Mouse (Mus musculus): ENCODE results near the gene Krtcap3. TPM values are rescaled to one million over a fixed set of nuclear protein-coding genes. Genes with fewer than 3 reads are reported as not detected.

The Krtcap3 gene
- polyA plus RNA-seq, 1 experiment from 2014 or later = 3.2 TPM

- no peaks in the 10 kb centered on the region for H3K9me3 ChIP-seq (ENCODE audit: control insufficient read depth, low read length)
- ATAC-seq = peak; percentile 21; the same call in 1 of the 2 replicates
- no peak overlapping the region for H3K9ac ChIP-seq (ENCODE audit: low read depth, low read length)
- 55% methylated on average over 4 of the region's 4 CpGs for WGBS
- no peak overlapping the region for H3K27ac ChIP-seq (ENCODE audit: low read depth, low read length)
- H3K4me3 ChIP-seq (ENCODE audit: low read length) = no peak overlapping the region
- H3K4me2 ChIP-seq (ENCODE audit: low read length) = no peak overlapping the region
- no peaks in the 10 kb centered on the region for H3K27me3 ChIP-seq (replicated peaks; ENCODE audit: control insufficient read depth, insufficient read depth, low read length)
- no peaks in the 10 kb centered on the region; the same call in 1 of the 2 replicates for H3K4me1 ChIP-seq (ENCODE audit: control insufficient read depth, insufficient read depth, low read depth, low read length)
- H3K36me3 ChIP-seq (ENCODE audit: control insufficient read depth, insufficient read depth, low read length) = peaks cover 41% of the 10 kb centered on the region
These were observed 775 bp upstream of the Krtcap3 start for GRCm38 (mm10) chr5:31250716-31251115.

DNA sequence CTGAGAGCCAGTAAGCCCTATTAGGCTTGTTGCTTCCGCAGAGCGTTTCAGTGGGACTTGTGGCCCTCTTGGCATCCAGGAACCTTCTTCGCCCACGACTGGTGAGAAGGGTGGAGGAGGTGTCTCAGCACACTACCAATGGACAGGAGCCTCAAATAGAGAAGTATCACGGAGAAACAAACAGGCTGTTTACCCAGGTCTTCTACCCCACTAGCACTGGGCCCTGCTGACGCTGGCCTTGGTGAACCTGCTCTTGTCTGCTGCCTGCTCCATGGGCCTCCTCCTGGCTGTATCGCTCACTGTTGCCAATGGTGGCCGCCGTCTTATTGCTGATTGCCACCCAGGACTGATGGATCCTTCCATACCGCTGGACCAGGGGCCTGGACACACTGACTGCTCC is 660 bp downstream of the Krtcap3 start:
- no peak overlapping the region; the same call in 1 of the 2 replicates for H3K4me2 ChIP-seq (ENCODE audit: low read length)
- no peak overlapping the region for H3K27ac ChIP-seq (ENCODE audit: low read depth, low read length)
- peaks cover 36% of the 10 kb centered on the region for H3K36me3 ChIP-seq (ENCODE audit: control insufficient read depth, insufficient read depth, low read length)
- no peaks in the 10 kb centered on the region for H3K27me3 ChIP-seq (replicated peaks; ENCODE audit: control insufficient read depth, insufficient read depth, low read length)
- H3K4me1 ChIP-seq (ENCODE audit: control insufficient read depth, insufficient read depth, low read depth, low read length) = no peaks in the 10 kb centered on the region; the same call in 1 of the 2 replicates
- ATAC-seq = 0 out of 2 replicates have a peak, but pooled peaks have one; percentile 5
- H3K9ac ChIP-seq (ENCODE audit: low read depth, low read length) = no peak overlapping the region
- H3K9me3 ChIP-seq (ENCODE audit: control insufficient read depth, low read length) = no peaks in the 10 kb centered on the region
- 61% methylated on average over 10 of the region's 10 CpGs for whole genome bisulfite sequencing
- no peak overlapping the region for H3K4me3 ChIP-seq (ENCODE audit: low read length)

DNA sequence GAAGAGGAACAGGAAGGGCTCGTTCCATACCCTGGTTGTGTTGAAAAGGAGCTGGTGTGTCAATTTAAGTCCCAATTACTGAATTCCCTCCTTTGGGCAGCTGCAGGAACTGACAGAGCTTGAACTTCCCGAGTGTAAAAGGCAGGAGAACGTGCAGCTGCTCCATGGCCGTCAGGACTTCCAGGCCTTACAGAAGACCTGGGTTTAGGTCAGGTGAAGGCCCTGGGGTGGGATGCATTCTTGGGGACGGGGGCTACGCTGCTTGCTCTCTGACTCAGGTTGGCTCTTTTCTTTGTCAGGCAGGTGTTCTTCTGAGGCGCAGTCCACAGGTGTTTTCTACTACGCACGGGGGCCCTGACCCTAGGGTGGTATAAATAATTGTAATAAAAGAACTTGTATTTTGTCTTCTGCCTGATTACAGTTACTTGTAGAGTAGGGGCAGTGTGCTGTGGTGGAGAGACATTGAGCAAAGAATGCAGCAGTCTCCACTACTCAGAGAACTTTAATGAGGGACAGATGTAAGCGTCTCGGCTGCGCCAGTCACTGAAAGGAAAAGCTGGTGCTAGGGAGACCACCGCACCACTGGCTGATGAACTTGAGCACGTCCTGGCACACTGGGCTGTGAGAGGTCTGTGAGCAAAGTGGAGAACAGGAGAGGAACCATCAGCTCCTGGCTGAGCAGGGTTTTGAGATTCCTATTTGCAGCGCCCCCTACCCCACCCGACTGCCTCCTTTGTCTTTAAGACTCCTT is 1.5 kb downstream of the Krtcap3 start:
- Histone ChIP-seq H3K9me3 (ENCODE audit: control insufficient read depth, low read length) (no peaks in the 10 kb centered on the region), H3K4me1 (ENCODE audit: control insufficient read depth, insufficient read depth, low read depth, low read length) (no peaks in the 10 kb centered on the region; the same call in 1 of the 2 replicates), H3K27me3 (replicated peaks; ENCODE audit: control insufficient read depth, insufficient read depth, low read length) (no peaks in the 10 kb centered on the region), H3K4me2 (ENCODE audit: low read length) (no peak overlapping the region), H3K36me3 (ENCODE audit: control insufficient read depth, insufficient read depth, low read length) (peaks cover 32% of the 10 kb centered on the region), H3K4me3 (ENCODE audit: low read length) (no peak overlapping the region), H3K27ac (ENCODE audit: low read depth, low read length) (no peak overlapping the region), H3K9ac (ENCODE audit: low read depth, low read length) (no peak overlapping the region)
- no peak for ATAC-seq
- 81% methylated on average over 16 of the region's 16 CpGs for WGBS

- Histone ChIP-seq H3K27ac (ENCODE audit: low read depth, low read length) (no peak overlapping the region), H3K27me3 (replicated peaks; ENCODE audit: control insufficient read depth, insufficient read depth, low read length) (no peaks in the 10 kb centered on the region), H3K9me3 (ENCODE audit: control insufficient read depth, low read length) (no peaks in the 10 kb centered on the region), H3K4me3 (ENCODE audit: low read length) (no peak overlapping the region), H3K4me1 (ENCODE audit: control insufficient read depth, insufficient read depth, low read depth, low read length) (no peaks in the 10 kb centered on the region; the same call in 1 of the 2 replicates), H3K9ac (ENCODE audit: low read depth, low read length) (no peak overlapping the region), H3K4me2 (ENCODE audit: low read length) (no peak overlapping the region), H3K36me3 (ENCODE audit: control insufficient read depth, insufficient read depth, low read length) (peaks cover 25% of the 10 kb centered on the region)
- WGBS = 95% methylated on average over 8 of the region's 8 CpGs
- ATAC-seq = no peak
These were observed 2.3 kb downstream of the Krtcap3 start for GRCm38 (mm10) chr5:31253806-31254205.

DNA sequence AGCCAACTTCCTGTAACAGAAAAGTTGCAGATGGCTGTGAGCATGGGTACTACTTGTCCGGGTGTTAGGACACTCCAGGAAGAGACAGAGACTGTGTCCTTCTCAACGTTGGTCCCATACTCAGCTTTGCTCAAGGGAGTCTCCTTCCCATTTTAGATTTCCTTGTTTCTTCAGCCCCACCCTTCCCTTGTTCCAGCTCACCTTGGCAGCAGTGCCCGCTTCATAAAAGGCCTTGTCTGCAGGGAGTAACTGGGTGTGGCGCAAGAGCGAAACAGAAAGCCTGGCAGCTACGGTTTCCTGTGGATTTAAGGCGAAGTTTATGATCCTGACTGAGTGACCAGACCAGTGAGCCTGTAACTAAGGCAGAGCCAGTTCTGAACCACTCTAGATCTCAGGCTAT is 3.0 kb downstream of the Krtcap3 start:
- no peaks in the 10 kb centered on the region for H3K9me3 ChIP-seq (ENCODE audit: control insufficient read depth, low read length)
- 83% methylated on average over 7 of the region's 7 CpGs for WGBS
- peaks cover 23% of the 10 kb centered on the region for H3K36me3 ChIP-seq (ENCODE audit: control insufficient read depth, insufficient read depth, low read length)
- H3K4me2 ChIP-seq (ENCODE audit: low read length) = no peak overlapping the region
- no peaks in the 10 kb centered on the region; the same call in 1 of the 2 replicates for H3K4me1 ChIP-seq (ENCODE audit: control insufficient read depth, insufficient read depth, low read depth, low read length)
- H3K9ac ChIP-seq (ENCODE audit: low read depth, low read length) = no peak overlapping the region
- no peaks in the 10 kb centered on the region for H3K27me3 ChIP-seq (replicated peaks; ENCODE audit: control insufficient read depth, insufficient read depth, low read length)
- no peak overlapping the region for H3K4me3 ChIP-seq (ENCODE audit: low read length)
- no peak for ATAC-seq
- no peak overlapping the region for H3K27ac ChIP-seq (ENCODE audit: low read depth, low read length)

- H3K4me1 ChIP-seq (ENCODE audit: control insufficient read depth, insufficient read depth, low read depth, low read length) = no peaks in the 10 kb centered on the region; the same call in 1 of the 2 replicates
- H3K27me3 ChIP-seq (replicated peaks; ENCODE audit: control insufficient read depth, insufficient read depth, low read length) = no peaks in the 10 kb centered on the region
- H3K4me2 ChIP-seq (ENCODE audit: low read length) = no peak overlapping the region
- no peak for ATAC-seq
- H3K36me3 ChIP-seq (ENCODE audit: control insufficient read depth, insufficient read depth, low read length) = peaks cover 23% of the 10 kb centered on the region
- H3K27ac ChIP-seq (ENCODE audit: low read depth, low read length) = no peak overlapping the region
- WGBS = 88% methylated on average over 8 of the region's 8 CpGs
- H3K9ac ChIP-seq (ENCODE audit: low read depth, low read length) = no peak overlapping the region
- H3K9me3 ChIP-seq (ENCODE audit: control insufficient read depth, low read length) = no peaks in the 10 kb centered on the region
- no peak overlapping the region for H3K4me3 ChIP-seq (ENCODE audit: low read length)
These were observed 3.4 kb downstream of the Krtcap3 start for GRCm38 (mm10) chr5:31254901-31255300.

DNA sequence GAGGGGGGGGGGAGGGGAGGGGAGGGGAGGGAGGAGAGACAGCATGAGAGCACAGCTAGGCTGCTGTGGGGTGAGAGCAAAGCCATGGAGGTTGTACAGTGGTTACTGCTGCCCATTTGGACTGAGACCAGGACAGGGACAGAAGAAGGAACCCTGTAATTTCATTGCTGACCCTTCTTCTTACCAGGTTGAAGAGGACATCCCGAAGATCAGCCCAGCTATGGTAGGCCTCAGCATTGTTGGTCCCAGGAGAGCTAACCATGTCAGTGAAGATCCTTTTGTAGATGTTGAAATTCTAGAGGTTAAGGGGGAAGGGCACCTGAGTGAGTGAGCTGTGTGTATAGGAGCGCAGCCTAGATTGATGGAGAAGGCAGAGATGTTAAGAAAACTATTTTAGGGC is 3.9 kb downstream of the Krtcap3 start:
- Histone ChIP-seq H3K9me3 (ENCODE audit: control insufficient read depth, low read length) (no peaks in the 10 kb centered on the region), H3K36me3 (ENCODE audit: control insufficient read depth, insufficient read depth, low read length) (peaks cover 25% of the 10 kb centered on the region), H3K4me3 (ENCODE audit: low read length) (no peak overlapping the region), H3K4me2 (ENCODE audit: low read length) (no peak overlapping the region), H3K27me3 (replicated peaks; ENCODE audit: control insufficient read depth, insufficient read depth, low read length) (no peaks in the 10 kb centered on the region), H3K4me1 (ENCODE audit: control insufficient read depth, insufficient read depth, low read depth, low read length) (no peaks in the 10 kb centered on the region; the same call in 1 of the 2 replicates), H3K9ac (ENCODE audit: low read depth, low read length) (no peak overlapping the region), H3K27ac (ENCODE audit: low read depth, low read length) (no peak overlapping the region)
- 95% methylated on average over 2 of the region's 2 CpGs for WGBS
- ATAC-seq = no peak

- no peaks in the 10 kb centered on the region for H3K9me3 ChIP-seq (ENCODE audit: control insufficient read depth, low read length)
- no peaks in the 10 kb centered on the region for H3K27me3 ChIP-seq (replicated peaks; ENCODE audit: control insufficient read depth, insufficient read depth, low read length)
- 87% methylated on average over 2 of the region's 2 CpGs for WGBS
These were observed 4.5 kb downstream of the Krtcap3 start for GRCm38 (mm10) chr5:31255971-31256370.

GRCm38 (mm10) chr5:31257616-31258015 is 6.1 kb downstream of the Krtcap3 start:
- no peaks in the 10 kb centered on the region for H3K4me1 ChIP-seq (ENCODE audit: control insufficient read depth, insufficient read depth, low read depth, low read length)
- peaks cover 34% of the 10 kb centered on the region for H3K36me3 ChIP-seq (ENCODE audit: control insufficient read depth, insufficient read depth, low read length)
- ATAC-seq = no peak
- H3K9me3 ChIP-seq (ENCODE audit: control insufficient read depth, low read length) = no peaks in the 10 kb centered on the region
- H3K9ac ChIP-seq (ENCODE audit: low read depth, low read length) = no peak overlapping the region; the same call in 1 of the 2 replicates
- H3K27me3 ChIP-seq (replicated peaks; ENCODE audit: control insufficient read depth, insufficient read depth, low read length) = no peaks in the 10 kb centered on the region
- no peak overlapping the region for H3K4me3 ChIP-seq (ENCODE audit: low read length)
- no peak overlapping the region for H3K27ac ChIP-seq (ENCODE audit: low read depth, low read length)
- WGBS = 89% methylated on average over 11 of the region's 11 CpGs
- no peak overlapping the region for H3K4me2 ChIP-seq (ENCODE audit: low read length)

More at GRCm38 (mm10) chr5:31255971-31256370, 4.5 kb downstream of the Krtcap3 start:
- no peak overlapping the region for H3K4me3 ChIP-seq (ENCODE audit: low read length)
- H3K4me1 ChIP-seq (ENCODE audit: control insufficient read depth, insufficient read depth, low read depth, low read length) = no peaks in the 10 kb centered on the region; the same call in 1 of the 2 replicates
- no peak overlapping the region for H3K4me2 ChIP-seq (ENCODE audit: low read length)
- peaks cover 30% of the 10 kb centered on the region for H3K36me3 ChIP-seq (ENCODE audit: control insufficient read depth, insufficient read depth, low read length)
- no peak for ATAC-seq
- H3K9ac ChIP-seq (ENCODE audit: low read depth, low read length) = no peak overlapping the region
- H3K27ac ChIP-seq (ENCODE audit: low read depth, low read length) = no peak overlapping the region
